Mouse (Mus musculus): ENCODE data around the gene Gm10197.

DNA sequence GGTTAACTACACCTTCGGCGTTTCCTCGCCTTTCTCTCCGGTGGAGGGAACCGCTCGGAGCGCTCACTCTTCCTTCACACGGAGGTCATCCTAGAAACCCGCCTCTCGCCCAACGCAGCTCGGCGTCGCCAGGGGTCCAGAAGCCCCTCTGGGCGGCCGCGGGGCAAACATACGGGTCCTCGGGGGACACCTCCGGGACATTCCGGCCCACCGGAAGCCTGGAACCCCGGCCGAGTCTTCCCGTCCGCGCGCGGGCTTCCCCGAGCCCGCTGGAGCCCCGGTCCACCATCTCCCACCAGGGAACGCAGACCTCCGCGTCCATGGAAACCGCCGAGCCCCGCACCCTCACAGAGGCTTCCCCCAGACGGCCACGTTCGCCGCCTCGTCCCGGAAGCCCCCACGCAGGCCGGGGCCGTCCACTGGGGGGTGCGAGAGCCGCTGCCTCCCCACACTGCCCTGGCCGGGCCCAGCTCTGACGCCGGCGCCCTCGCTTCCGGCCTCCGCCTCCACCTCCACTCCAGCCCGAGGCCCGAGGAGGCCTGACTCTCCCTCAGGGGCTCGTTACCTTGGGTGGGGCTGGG lies 18.4 kb upstream of the Gm10197 start:
- no peak for TF ChIP-seq MYOD1 (IDR thresholded peaks at IDR 0.05; ENCODE audit: control insufficient read depth in 1 of 3, insufficient read length in 2 of 3, low read depth in 2 of 3)
- no peak for TF ChIP-seq REST (IDR thresholded peaks at IDR 0.05; ENCODE audit: insufficient read depth, insufficient read length)
- TF ChIP-seq POLR2AphosphoS2 (IDR thresholded peaks at IDR 0.05; ENCODE audit: insufficient read length, low read depth): no peak
- no peak for TF ChIP-seq POLR2A (IDR thresholded peaks at IDR 0.05; ENCODE audit: insufficient read length, low read depth)
- TF ChIP-seq USF1 (IDR thresholded peaks at IDR 0.05; ENCODE audit: low read depth): no peak
- no peak for TF ChIP-seq TCF3 (IDR thresholded peaks at IDR 0.05; ENCODE audit: insufficient read length, low read depth)
- TF ChIP-seq E2F4 (IDR thresholded peaks at IDR 0.05; ENCODE audit: insufficient read depth): no peak
